Mouse (Mus musculus) bone marrow, adult 2 months (tissue): ENCODE data around the gene Timm22.

ENCODE experiments used
- CTCF ChIP-seq: fragments of 200-500 bp; IDR thresholded peaks from 2 replicates; pipeline ENCODE4 v1.5.1; 2011; ENCODE audit warnings: low read length, control low read depth; ENCODE audit not compliant: control insufficient read depth, insufficient read depth
- POLR2A ChIP-seq: fragments of 200-500 bp; IDR thresholded peaks from 2 replicates; pipeline ENCODE4 v1.6.1; 2011; ENCODE audit warnings: low read depth, mild to moderate bottlenecking, control low read depth, low read length, borderline replicate concordance; ENCODE audit not compliant: control insufficient read depth

GRCm38 (mm10) chr11:76419179-76419578, 12.4 kb downstream of the Timm22 start:
- TF ChIP-seq POLR2A (no peak), CTCF (no peak)
